Mouse (Mus musculus) kidney, embryonic 15.5 days (tissue): Measurements from ENCODE around the gene Syt13. TPM values are rescaled to one million over a fixed set of nuclear protein-coding genes. Genes with fewer than 3 reads are reported as not detected.

Experiments
- ATAC-seq: fragments of 200-750 bp; cut with Nextera tagmentation; replicated peaks from 2 replicates; pipeline ENCODE4 v1.8.0; 2017; ENCODE audit warnings: moderate TSS enrichment; ENCODE audit not compliant: low FRiP score
- H3K27ac ChIP-seq: fragments of 300-500 bp; sonication (generic); 2 replicates; pipeline ENCODE4 v1.5.1; 2015; ENCODE audit warnings: mild to moderate bottlenecking, inconsistent platforms
- H3K27me3 ChIP-seq: fragments of 300-500 bp; sonication (generic); 2 replicates; pipeline ENCODE4 v1.6.1; 2015; ENCODE audit warnings: inconsistent platforms
- H3K36me3 ChIP-seq: fragments of 300-500 bp; sonication (generic); 2 replicates; pipeline ENCODE4 v1.6.1; 2015; ENCODE audit warnings: inconsistent platforms
- H3K4me1 ChIP-seq: fragments of 300-500 bp; sonication (generic); 2 replicates; pipeline ENCODE4 v1.6.1; 2015; ENCODE audit warnings: inconsistent platforms
- H3K4me2 ChIP-seq: fragments of 300-500 bp; sonication (generic); 2 replicates; pipeline ENCODE4 v1.6.1; 2015; ENCODE audit warnings: moderate library complexity, mild to moderate bottlenecking, inconsistent platforms
- H3K4me3 ChIP-seq: fragments of 300-500 bp; sonication (generic); replicated peaks from 2 replicates; pipeline ENCODE4 v1.5.1; 2015; ENCODE audit warnings: mild to moderate bottlenecking, inconsistent platforms
- H3K9ac ChIP-seq: fragments of 300-500 bp; sonication (generic); 2 replicates; pipeline ENCODE4 v1.6.1; 2015; ENCODE audit warnings: mild to moderate bottlenecking, inconsistent platforms
- H3K9me3 ChIP-seq: fragments of 300-500 bp; sonication (generic); replicated peaks from 2 replicates; pipeline ENCODE4 v1.6.1; 2016; ENCODE audit warnings: inconsistent platforms
- WGBS: fragments of 180-500 bp; shearing (Covaris S2); methylation state at CpG from one replicate; pipeline ENCODE4 v1.1.7; 2015; ENCODE audit warnings: mixed read lengths; 5-methylcytosine and 5-hydroxymethylcytosine counted together
- polyA plus RNA-seq: library from polyadenylated mRNA; unstranded; fragments of >200 nt; fragmentation: Nextera tagmentation; extraction: Ambion mirVana; gene quantifications from 2 replicates; pipeline ENCODE4 v1.2.1, GENCODE M21; 2015

Gene Syt13
- polyA plus RNA-seq, 1 experiment from 2014 or later = 6.5 TPM

DNA sequence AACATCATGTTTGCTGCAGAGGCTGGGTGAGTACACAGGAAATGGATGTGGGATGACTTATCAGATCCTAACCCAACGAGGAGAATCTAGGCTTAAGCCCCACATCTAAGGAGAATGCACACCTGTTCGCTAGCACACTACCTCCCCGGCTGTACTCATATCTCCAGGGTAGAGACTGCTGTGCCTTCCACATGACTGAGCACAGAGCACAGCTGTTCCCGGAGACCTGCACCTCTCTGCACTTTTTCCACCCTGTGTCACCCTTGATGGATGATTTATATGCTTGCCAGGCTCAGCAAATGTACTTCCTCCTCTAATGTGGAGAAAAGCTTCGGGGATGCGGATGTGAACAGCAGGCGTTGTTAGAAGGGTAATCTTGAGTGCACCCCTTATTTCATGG lies 16.2 kb downstream of the Syt13 start:
- no peaks in the 10 kb centered on the region for H3K27me3 ChIP-seq
- 33% methylated on average over 7 of the region's 7 CpGs for WGBS
- peaks cover 21% of the 10 kb centered on the region for H3K4me1 ChIP-seq
- H3K4me3 ChIP-seq = no peak overlapping the region
- H3K4me2 ChIP-seq = no peak overlapping the region
- no peaks in the 10 kb centered on the region for H3K9me3 ChIP-seq
- no peak overlapping the region for H3K27ac ChIP-seq
- H3K9ac ChIP-seq = no peak overlapping the region
- peak; percentile 74 for ATAC-seq
- H3K36me3 ChIP-seq = no peaks in the 10 kb centered on the region

DNA sequence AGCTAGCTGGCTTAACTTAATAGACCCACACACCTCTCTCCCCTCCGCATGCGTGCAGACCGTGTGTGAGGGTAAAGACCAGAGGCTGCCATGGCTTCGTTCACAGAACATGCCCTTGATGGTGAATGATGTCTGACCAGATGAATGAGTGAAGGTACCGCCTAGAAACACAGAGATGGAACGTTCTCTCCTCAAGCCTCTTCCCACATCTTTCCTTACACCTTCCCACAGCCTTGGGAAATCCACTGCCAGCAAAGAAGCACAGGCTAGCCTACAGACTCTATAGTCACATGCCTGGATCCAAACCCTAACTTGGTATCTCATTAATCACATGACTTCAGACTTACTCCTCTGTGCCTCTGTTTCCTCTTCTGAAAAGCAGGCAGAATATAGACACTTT lies 18.5 kb downstream of the Syt13 start:
- WGBS = 88% methylated on average over 6 of the region's 6 CpGs
- Histone ChIP-seq H3K9me3 (no peaks in the 10 kb centered on the region), H3K27ac (no peak overlapping the region), H3K4me2 (no peak overlapping the region), H3K4me3 (no peak overlapping the region), H3K4me1 (peaks cover 23% of the 10 kb centered on the region), H3K36me3 (no peaks in the 10 kb centered on the region), H3K9ac (no peak overlapping the region), H3K27me3 (no peaks in the 10 kb centered on the region)
- no peak for ATAC-seq

DNA sequence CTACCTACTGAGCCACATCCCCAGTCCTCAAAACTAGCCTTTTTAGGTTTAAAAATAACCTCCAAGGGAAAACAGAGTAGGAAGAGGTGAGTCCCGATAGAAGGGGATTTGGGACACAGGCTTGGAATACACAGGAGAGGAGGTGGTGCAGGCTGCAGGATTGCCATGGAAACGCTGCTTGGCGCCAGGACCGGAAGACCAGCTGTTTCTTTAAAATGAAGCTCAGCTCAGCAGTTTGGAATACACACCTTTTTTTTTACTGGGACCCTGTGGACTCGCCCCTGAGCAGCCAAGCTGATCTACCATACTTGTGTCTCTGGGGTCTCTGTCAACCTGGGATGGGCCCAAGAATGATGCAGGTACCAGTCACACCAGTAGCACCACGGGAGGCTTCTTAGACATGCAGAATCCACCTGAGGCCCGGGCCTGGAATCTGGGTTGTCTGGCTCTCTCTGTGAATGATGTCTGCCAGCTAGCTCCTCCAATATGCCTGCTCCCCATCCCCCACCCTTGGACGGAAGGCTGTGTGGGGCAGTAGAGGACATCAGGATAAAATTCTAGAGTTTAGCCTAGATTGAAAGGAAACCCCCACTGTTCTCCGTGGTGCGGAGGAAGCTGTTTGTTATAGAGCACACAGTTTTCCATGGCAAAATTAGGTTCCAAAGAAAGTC lies 19.5 kb downstream of the Syt13 start:
- Histone ChIP-seq H3K27ac (no peak overlapping the region), H3K9ac (no peak overlapping the region), H3K4me1 (peaks cover 23% of the 10 kb centered on the region), H3K9me3 (no peaks in the 10 kb centered on the region), H3K4me2 (no peak overlapping the region), H3K27me3 (no peaks in the 10 kb centered on the region), H3K4me3 (no peak overlapping the region), H3K36me3 (no peaks in the 10 kb centered on the region)
- WGBS = 20% methylated on average over 10 of the region's 10 CpGs
- ATAC-seq = no peak

DNA sequence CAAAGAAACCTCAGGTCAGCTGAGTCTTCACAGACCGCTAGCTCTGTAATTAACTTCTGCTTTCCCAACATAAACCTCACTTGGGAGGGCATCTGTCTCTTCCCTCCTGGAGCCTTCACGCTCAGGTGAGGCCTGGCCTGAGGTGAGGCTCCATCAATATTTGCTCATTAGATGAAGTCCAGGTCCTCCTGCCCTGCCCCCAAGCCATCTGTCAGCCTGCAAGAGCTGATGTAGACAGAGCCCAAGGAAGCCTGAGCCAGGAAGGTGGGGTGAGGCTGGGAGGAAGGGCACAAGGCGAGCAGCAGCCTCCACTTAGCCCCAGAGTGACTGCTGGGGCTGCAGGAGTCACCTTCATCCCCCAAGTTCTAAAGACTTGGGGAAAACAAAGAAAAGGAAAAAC lies 20.6 kb downstream of the Syt13 start:
- Histone ChIP-seq H3K4me1 (peaks cover 23% of the 10 kb centered on the region), H3K27ac (no peak overlapping the region), H3K36me3 (no peaks in the 10 kb centered on the region), H3K27me3 (no peaks in the 10 kb centered on the region), H3K9ac (no peak overlapping the region), H3K4me3 (no peak overlapping the region), H3K4me2 (no peak overlapping the region), H3K9me3 (no peaks in the 10 kb centered on the region)
- 36% methylated on average over 3 of the region's 3 CpGs for WGBS
- no peak for ATAC-seq

DNA sequence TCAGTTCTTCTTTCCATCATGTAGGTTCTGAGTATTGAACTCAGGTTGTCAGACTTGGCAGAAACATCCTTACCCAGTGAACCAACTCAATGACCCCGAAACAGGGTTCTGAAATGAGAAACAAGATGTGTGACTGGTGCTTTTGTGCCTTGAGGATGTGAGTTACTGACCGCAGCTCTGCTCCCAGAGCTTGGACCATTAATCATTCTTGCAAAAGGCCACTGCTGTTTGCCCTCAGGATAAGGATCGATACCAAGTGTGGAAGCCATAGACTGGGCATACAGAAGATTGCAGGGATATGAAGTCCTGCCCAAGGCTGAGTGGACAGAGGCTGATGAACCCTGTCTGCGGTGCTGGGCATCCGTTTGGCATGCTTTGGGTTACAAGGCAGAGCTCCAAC lies 23.2 kb downstream of the Syt13 start:
- no peak for ATAC-seq
- Histone ChIP-seq H3K4me2 (no peak overlapping the region), H3K4me1 (peaks cover 18% of the 10 kb centered on the region), H3K36me3 (no peaks in the 10 kb centered on the region), H3K27ac (no peak overlapping the region), H3K9me3 (no peaks in the 10 kb centered on the region), H3K4me3 (no peak overlapping the region), H3K27me3 (no peaks in the 10 kb centered on the region), H3K9ac (no peak overlapping the region)
- 68% methylated on average over 5 of the region's 5 CpGs for WGBS

DNA sequence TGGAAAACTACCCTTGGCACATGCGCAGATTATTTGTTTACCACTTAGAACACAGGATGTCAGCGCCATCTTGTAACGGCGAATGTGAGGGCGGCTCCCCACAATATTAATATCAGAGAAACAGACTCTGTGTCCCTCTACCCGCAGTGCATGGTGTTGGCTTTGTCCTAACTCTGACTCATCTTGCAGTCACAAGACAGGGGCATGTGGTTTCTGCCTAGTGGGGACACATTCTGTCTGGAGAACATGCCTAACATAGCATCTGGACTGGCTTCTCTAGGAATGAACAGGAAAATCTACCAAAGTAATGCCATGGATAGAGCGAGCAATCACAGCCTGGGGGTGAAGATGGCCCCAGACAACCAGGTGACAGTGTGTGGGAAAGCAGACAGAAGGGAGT lies 23.9 kb downstream of the Syt13 start:
- WGBS = 96% methylated on average over 7 of the region's 7 CpGs
- Histone ChIP-seq H3K27me3 (no peaks in the 10 kb centered on the region), H3K4me3 (no peak overlapping the region), H3K9me3 (no peaks in the 10 kb centered on the region), H3K4me1 (peaks cover 18% of the 10 kb centered on the region), H3K36me3 (no peaks in the 10 kb centered on the region), H3K9ac (no peak overlapping the region), H3K27ac (no peak overlapping the region), H3K4me2 (no peak overlapping the region)
- ATAC-seq = no peak

DNA sequence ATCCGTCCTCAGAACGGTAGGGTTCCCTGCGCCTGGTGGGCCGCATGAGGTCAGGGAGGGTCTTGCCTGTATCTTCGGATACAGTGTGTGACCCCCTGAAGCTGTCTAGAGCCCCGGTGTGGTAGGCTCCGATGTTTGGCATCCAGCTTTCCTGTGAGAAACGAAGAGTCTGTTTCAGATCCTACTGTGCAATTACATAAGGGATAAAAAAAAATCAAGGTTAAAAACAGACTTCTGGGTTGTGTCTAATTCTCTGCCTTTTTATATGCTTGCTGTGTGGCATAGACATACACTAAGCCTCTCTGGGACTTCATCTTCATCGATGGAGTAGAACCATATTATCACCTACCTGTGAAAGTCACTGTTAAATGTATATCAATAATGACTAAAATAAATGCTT lies 26.1 kb downstream of the Syt13 start:
- Histone ChIP-seq H3K9me3 (no peaks in the 10 kb centered on the region), H3K4me3 (no peak overlapping the region), H3K36me3 (no peaks in the 10 kb centered on the region), H3K4me2 (no peak overlapping the region), H3K9ac (no peak overlapping the region), H3K27me3 (peaks cover 2% of the 10 kb centered on the region; the same call in 1 of the 2 replicates), H3K27ac (no peak overlapping the region), H3K4me1 (0 out of 2 replicates have a peak, but pooled peaks cover 2% of the 10 kb centered on the region)
- ATAC-seq = no peak
- 82% methylated on average over 9 of the region's 9 CpGs for WGBS

DNA sequence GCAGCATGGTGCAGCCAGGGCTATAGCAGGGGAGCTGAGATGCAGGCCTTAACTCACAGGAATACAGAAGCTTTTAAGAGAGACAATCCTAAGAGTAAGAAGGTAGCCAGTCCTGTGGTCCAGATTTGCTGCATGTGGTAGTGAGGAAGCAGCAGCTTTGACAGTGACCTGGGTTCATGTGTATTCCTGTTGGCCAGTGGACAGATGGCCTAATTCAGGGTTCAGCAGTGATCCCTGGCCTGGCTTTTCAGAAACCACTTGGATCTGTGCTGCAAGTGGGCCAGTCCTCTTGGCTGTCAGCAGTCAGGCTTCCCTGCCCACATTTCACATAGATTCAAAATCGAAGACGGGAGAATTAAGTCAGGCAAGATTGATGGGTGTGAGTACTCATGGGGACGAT lies 26.6 kb downstream of the Syt13 start:
- no peaks in the 10 kb centered on the region for H3K36me3 ChIP-seq
- peaks cover 7% of the 10 kb centered on the region for H3K27me3 ChIP-seq
- 67% methylated on average over 3 of the region's 3 CpGs for WGBS
- H3K9me3 ChIP-seq = no peaks in the 10 kb centered on the region
- no peak overlapping the region for H3K27ac ChIP-seq
- H3K4me1 ChIP-seq = 0 out of 2 replicates have a peak, but pooled peaks cover 2% of the 10 kb centered on the region
- no peak overlapping the region for H3K4me3 ChIP-seq
- no peak for ATAC-seq
- no peak overlapping the region for H3K9ac ChIP-seq
- no peak overlapping the region for H3K4me2 ChIP-seq

DNA sequence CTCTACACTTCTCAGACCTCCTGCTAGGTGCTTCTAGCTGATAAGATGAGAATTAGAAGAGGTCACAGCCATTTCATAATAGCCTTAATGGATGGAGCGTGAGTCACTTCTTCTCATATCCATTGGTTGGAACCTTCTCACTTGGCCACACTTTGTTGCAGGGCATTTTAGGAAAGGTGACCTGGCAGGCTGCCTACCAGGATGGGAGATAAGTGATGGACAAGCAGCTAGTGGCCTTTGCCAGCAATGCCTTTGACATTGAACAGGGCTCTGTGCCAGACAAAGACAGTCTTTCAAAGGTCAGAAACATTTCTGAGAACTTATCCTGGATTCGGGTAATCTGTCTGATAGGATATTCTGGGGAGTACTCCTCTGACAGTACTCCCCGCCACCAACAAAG lies 28.5 kb downstream of the Syt13 start:
- H3K4me3 ChIP-seq = no peak overlapping the region
- 84% methylated on average over 3 of the region's 3 CpGs for WGBS
- ATAC-seq = no peak

DNA sequence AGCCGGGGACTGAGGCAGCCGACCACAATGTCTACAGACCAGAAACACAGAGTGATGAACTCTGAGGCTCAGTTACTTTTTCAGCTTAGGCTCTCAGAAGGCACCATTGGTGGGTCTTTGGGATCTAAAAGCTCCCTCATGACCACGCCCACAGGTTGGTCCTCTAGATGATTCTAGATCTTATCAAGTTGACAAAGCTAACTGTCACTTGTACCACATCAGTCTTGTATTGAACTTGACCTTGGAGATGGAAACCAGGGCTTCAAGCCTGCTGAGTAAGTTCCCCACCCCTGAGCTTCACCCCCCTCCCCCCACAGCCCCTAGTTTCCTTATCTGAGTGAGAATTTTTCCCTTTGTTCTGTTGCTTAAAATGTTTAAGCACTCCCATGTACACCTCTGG lies 29.5 kb downstream of the Syt13 start:
- no peaks in the 10 kb centered on the region for H3K36me3 ChIP-seq
- WGBS = 87% methylated on average over 3 of the region's 3 CpGs
- peaks cover 9% of the 10 kb centered on the region for H3K27me3 ChIP-seq
- no peak for ATAC-seq
- no peak overlapping the region for H3K27ac ChIP-seq
- peaks cover 16% of the 10 kb centered on the region for H3K4me1 ChIP-seq
- no peak overlapping the region for H3K4me2 ChIP-seq
- H3K4me3 ChIP-seq = no peak overlapping the region
- no peaks in the 10 kb centered on the region for H3K9me3 ChIP-seq
- no peak overlapping the region for H3K9ac ChIP-seq

More for the DNA sequence above, 28.5 kb downstream of the Syt13 start:
- no peaks in the 10 kb centered on the region for H3K9me3 ChIP-seq
- H3K36me3 ChIP-seq = no peaks in the 10 kb centered on the region
- H3K4me2 ChIP-seq = no peak overlapping the region
- H3K4me1 ChIP-seq = peaks cover 8% of the 10 kb centered on the region
- H3K9ac ChIP-seq = no peak overlapping the region
- peaks cover 9% of the 10 kb centered on the region for H3K27me3 ChIP-seq
- H3K27ac ChIP-seq = no peak overlapping the region

DNA sequence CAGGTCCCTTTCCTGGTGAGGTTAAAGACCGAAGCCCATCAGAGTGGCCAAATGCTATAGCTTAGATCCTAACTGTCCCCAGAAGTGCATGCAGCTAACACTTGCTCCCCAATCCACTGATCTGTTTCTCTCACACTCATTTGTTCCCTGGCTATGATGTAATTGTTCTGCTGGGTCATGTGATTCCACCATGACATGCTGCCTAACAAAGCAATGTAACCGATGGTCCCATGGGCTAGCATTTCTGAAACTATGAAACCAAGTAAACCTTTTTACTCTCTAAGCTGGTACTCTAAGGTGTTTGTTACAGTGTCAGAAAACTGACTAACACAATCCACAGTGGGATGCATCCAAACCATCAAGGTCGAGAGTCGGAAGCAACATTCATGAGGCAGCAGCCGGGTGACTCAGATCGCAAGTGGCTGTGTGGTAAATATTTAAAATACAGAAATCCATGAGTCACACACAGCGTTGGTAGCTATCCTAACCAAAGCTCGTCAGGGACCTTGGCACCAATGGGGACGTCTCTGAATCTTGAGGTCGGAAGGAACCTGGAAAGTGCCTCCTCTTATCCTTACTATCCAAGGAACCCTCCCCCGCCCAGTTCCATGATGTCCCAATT lies 30.3 kb downstream of the Syt13 start:
- Histone ChIP-seq H3K27ac (no peak overlapping the region), H3K36me3 (no peaks in the 10 kb centered on the region), H3K4me1 (peaks cover 16% of the 10 kb centered on the region), H3K9me3 (no peaks in the 10 kb centered on the region), H3K27me3 (peaks cover 9% of the 10 kb centered on the region), H3K4me2 (no peak overlapping the region), H3K9ac (no peak overlapping the region), H3K4me3 (no peak overlapping the region)
- ATAC-seq = no peak
- WGBS = 93% methylated on average over 11 of the region's 11 CpGs

DNA sequence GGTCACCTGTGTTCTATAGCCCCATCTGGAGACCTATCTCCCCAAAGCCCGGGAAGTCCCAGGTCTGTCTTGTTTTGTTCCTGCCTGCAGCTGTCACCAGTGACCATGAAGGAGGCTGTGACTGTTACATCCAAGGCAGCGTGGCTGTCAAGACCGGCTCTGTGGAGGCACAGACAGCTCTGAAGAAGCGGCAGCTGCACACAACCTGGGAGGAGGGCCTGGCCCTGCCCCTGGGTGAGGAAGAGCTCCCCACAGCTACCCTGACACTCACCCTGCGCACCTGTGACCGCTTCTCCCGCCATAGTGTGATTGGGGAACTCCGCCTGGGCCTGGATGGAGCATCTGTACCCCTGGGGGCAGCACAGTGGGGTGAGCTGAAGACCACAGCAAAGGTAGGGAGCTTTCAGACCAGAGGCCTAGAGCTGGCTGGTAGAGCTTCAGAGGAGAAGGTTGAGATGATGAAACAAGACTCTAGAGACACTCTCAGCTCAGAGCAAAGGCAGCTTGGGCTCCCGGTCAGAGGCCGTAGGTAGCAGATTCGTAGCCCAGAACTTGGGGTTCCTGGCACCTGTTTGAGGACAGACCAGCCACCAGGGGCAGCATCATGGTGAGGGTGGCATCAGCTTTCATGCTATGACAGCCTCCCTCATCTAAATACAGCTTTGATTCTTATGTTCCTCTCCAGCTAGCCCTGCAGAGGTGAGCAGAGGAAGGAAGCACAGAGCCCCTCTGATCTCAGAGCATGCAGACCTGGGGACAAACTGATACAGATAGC lies 31.1 kb downstream of the Syt13 start:
- WGBS = 88% methylated on average over 11 of the region's 11 CpGs
- Histone ChIP-seq H3K27me3 (peaks cover 9% of the 10 kb centered on the region), H3K4me3 (no peak overlapping the region), H3K9me3 (no peaks in the 10 kb centered on the region), H3K4me2 (no peak overlapping the region), H3K4me1 (peaks cover 16% of the 10 kb centered on the region), H3K27ac (no peak overlapping the region), H3K9ac (no peak overlapping the region), H3K36me3 (no peaks in the 10 kb centered on the region)
- no peak for ATAC-seq
